Mouse (Mus musculus): ENCODE results near the gene Acoxl. TPM values are rescaled to one million over a fixed set of nuclear protein-coding genes. Genes with fewer than 3 reads are reported as not detected.
A peak's percentile ranks its signal among the peaks of the same experiment; 100 is the strongest.

Gene Acoxl
- polyA plus RNA-seq, 1 experiment from 2014 or later, result not detected

DNA sequence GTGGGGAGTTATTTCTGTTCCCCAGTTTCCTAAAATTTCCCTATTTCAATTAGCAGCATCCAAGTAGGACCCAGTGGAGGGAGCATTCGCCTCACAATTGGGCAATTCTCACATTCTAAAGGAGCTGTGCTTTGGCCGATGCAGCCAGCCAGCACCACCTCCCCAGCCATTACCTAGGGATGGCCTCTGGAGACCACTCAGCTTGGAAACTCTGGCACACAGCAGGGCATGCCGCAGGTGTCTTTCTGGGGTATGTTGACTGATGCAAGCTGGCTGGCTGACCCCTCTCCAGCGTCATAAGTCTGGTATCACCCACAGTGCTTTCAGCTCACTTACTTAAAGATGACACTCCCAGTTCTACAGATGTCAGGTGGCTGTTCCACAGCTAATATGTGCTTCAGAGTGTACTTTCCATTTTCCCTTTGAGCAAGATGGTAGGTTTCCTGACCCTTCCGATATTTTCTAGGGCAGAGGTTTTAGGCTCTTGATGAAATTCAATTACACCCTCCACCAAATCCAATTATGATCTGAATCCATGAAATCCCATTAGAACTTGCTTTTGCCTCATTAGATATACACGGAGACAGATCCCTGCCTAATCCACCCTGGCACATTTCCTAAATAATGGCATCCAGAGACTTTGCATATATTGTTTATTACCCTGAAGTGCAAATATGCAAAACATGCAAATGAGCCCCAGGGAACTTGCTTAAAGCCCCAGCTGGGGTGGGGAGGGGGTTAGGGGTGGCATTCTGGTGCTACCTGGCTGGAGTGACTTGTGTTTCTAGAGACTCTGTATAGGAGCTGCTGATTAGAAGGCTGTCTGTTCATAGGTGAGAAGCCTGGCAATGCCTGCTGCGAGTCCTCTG, 181.6 kb downstream of the Acoxl start:
- Histone ChIP-seq H3K9me3 (no peaks in the 10 kb centered on the region), H3K4me3 (no peak overlapping the region), H3K36me3 (no peaks in the 10 kb centered on the region), H3K4me1 (peaks cover 14% of the 10 kb centered on the region), H3K4me2 (replicated peaks) (no peak overlapping the region), H3K9ac (replicated peaks) (no peak overlapping the region), H3K27ac (replicated peaks) (0 out of 2 replicates have a peak overlapping the region, but pooled peaks have one; percentile 1), H3K27me3 (peaks cover 6% of the 10 kb centered on the region; the same call in 1 of the 2 replicates)
- WGBS, result 26% methylated on average over 7 of the region's 7 CpGs
- peak; percentile 30; the same call in 1 of the 2 replicates for ATAC-seq (ENCODE audit: low FRiP score, low read depth)

DNA sequence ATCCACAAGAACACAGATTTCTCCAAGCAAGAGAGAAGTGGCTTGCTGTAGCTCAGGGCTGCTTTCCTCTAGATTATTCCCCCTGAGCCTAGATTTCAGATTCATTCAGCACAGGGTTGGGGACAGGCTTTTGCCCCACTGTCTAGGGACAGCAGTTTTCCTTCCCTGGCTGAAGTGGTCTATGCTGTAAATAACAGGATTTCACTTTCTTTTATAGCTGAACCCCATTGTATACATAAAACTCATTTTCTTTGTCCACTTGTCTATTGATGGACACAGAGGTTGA, 182.2 kb downstream of the Acoxl start:
- ATAC-seq (ENCODE audit: low FRiP score, low read depth), result peak; percentile 30; the same call in 1 of the 2 replicates

DNA sequence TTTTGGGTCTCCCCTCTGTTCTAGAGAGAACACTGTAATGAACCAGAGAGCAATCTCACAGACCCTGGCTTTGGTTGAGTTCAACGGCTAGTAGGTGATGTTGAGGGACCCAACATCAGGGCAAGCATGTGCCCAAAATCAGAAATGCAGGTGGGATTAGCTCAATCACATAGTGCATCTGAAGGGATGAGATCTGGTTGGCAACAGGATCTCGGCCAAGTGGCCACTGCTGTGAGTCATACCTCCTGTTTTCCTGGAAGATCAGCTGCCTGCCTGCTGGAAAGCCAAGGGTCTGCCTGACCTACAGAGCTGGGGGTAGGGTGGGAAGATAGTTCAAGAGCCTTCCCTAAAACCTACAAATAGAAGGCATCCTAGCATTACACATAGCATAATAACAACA, 185.2 kb downstream of the Acoxl start:
- Histone ChIP-seq H3K9me3 (no peaks in the 10 kb centered on the region), H3K9ac (replicated peaks) (no peak overlapping the region), H3K4me2 (replicated peaks) (no peak overlapping the region), H3K27me3 (peaks cover 6% of the 10 kb centered on the region; the same call in 1 of the 2 replicates), H3K4me3 (no peak overlapping the region), H3K36me3 (no peaks in the 10 kb centered on the region), H3K27ac (replicated peaks) (no peak overlapping the region), H3K4me1 (peaks cover 14% of the 10 kb centered on the region)
- 85% methylated on average over 2 of the region's 2 CpGs for WGBS
- ATAC-seq (ENCODE audit: low FRiP score, low read depth), result no peak

More for the DNA sequence above, 182.2 kb downstream of the Acoxl start:
- no peak overlapping the region for H3K4me3 ChIP-seq
- no peak overlapping the region for H3K9ac ChIP-seq (replicated peaks)
- peaks cover 6% of the 10 kb centered on the region; the same call in 1 of the 2 replicates for H3K27me3 ChIP-seq
- H3K36me3 ChIP-seq, result no peaks in the 10 kb centered on the region
- H3K4me2 ChIP-seq (replicated peaks), result no peak overlapping the region
- H3K27ac ChIP-seq (replicated peaks), result 0 out of 2 replicates have a peak overlapping the region, but pooled peaks have one; percentile 1
- peaks cover 14% of the 10 kb centered on the region for H3K4me1 ChIP-seq
- H3K9me3 ChIP-seq, result no peaks in the 10 kb centered on the region

- H3K4me2 ChIP-seq (replicated peaks), result no peak overlapping the region
- WGBS, result 83% methylated on average over 12 of the region's 12 CpGs
- no peak for ATAC-seq (ENCODE audit: low FRiP score, low read depth)
Observed at GRCm38 (mm10) chr2:128027696-128028095, 189.0 kb downstream of the Acoxl start.

GRCm38 (mm10) chr2:128029968-128030367, 191.3 kb downstream of the Acoxl start:
- Histone ChIP-seq H3K9ac (replicated peaks) (no peak overlapping the region), H3K9me3 (no peaks in the 10 kb centered on the region), H3K4me3 (no peak overlapping the region), H3K27me3 (no peaks in the 10 kb centered on the region), H3K36me3 (no peaks in the 10 kb centered on the region), H3K4me2 (replicated peaks) (no peak overlapping the region), H3K27ac (replicated peaks) (no peak overlapping the region), H3K4me1 (no peaks in the 10 kb centered on the region; the same call in 1 of the 2 replicates)
- ATAC-seq (ENCODE audit: low FRiP score, low read depth), result no peak
- 84% methylated on average over 2 of the region's 2 CpGs for WGBS

More at GRCm38 (mm10) chr2:128027696-128028095, 189.0 kb downstream of the Acoxl start:
- Histone ChIP-seq H3K36me3 (no peaks in the 10 kb centered on the region), H3K4me1 (no peaks in the 10 kb centered on the region; the same call in 1 of the 2 replicates), H3K4me3 (no peak overlapping the region), H3K27me3 (peaks cover 6% of the 10 kb centered on the region; the same call in 1 of the 2 replicates), H3K27ac (replicated peaks) (no peak overlapping the region), H3K9me3 (no peaks in the 10 kb centered on the region), H3K9ac (replicated peaks) (no peak overlapping the region)

- Histone ChIP-seq H3K27me3 (no peaks in the 10 kb centered on the region), H3K27ac (replicated peaks) (no peak overlapping the region), H3K4me2 (replicated peaks) (no peak overlapping the region), H3K4me3 (no peak overlapping the region), H3K36me3 (no peaks in the 10 kb centered on the region), H3K9ac (replicated peaks) (no peak overlapping the region), H3K4me1 (no peaks in the 10 kb centered on the region; the same call in 1 of the 2 replicates), H3K9me3 (no peaks in the 10 kb centered on the region)
- 8% methylated on average over 4 of the region's 4 CpGs for WGBS
- no peak for ATAC-seq (ENCODE audit: low FRiP score, low read depth)
Observed at GRCm38 (mm10) chr2:128032111-128032510, 193.4 kb downstream of the Acoxl start.

DNA sequence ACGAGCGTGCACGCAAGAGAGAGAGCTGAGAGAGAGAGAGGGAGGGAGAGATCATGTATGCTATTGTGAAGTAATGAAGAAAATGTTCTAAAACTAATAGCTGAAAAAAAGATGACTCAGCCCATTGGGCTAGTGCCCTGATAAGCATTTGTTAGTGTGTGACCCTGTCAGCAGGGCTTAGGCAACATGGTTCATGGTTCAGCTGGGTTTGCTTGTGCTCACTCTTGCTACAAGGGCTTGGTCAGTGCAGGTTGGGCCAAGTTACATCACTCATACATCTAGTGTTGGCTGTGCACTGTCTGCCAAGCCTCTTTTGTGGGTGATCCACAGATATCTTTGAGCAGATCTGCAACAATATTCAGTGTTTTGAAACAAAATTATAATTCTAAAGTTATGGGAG, 194.8 kb downstream of the Acoxl start:
- ATAC-seq (ENCODE audit: low FRiP score, low read depth), result no peak
- Histone ChIP-seq H3K36me3 (no peaks in the 10 kb centered on the region), H3K9me3 (0 out of 2 replicates have a peak, but pooled peaks cover 2% of the 10 kb centered on the region), H3K27me3 (no peaks in the 10 kb centered on the region), H3K4me1 (no peaks in the 10 kb centered on the region; the same call in 1 of the 2 replicates), H3K4me3 (no peak overlapping the region), H3K27ac (replicated peaks) (no peak overlapping the region), H3K4me2 (replicated peaks) (no peak overlapping the region), H3K9ac (replicated peaks) (no peak overlapping the region)
- 86% methylated on average over 3 of the region's 3 CpGs for WGBS

DNA sequence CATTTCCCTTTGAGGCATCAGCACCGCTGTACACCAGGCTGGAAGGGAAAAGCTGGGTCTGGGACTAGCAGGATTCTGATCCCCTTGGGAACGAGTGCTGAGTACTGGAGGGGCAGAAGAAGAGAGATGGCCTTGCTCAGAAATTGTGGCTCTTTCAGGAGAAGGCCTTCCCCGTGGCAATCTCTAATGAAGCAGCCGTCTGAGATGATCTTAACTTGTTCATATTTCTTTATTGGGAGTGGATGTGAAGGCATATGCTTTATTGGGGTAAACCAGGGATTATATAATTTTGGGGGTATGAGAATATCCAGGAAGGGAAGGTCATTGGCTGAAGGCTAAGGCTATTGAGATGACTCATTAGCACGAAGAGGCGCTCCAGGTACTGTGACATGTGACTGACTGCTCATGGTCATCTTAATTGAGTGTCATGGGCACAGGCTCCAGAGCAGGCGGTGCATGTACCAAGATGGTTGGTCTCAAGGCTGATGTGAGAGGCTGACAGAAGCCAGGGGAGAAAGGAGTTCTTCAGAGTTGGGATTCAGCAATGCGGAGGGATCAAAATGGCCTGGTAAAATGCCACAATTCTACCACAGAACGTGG, 195.5 kb downstream of the Acoxl start:
- Histone ChIP-seq H3K9ac (replicated peaks) (no peak overlapping the region), H3K27me3 (no peaks in the 10 kb centered on the region), H3K27ac (replicated peaks) (no peak overlapping the region), H3K4me3 (no peak overlapping the region), H3K4me2 (replicated peaks) (no peak overlapping the region), H3K36me3 (no peaks in the 10 kb centered on the region), H3K4me1 (no peaks in the 10 kb centered on the region; the same call in 1 of the 2 replicates), H3K9me3 (0 out of 2 replicates have a peak, but pooled peaks cover 9% of the 10 kb centered on the region)
- WGBS, result 91% methylated on average over 9 of the region's 9 CpGs
- no peak for ATAC-seq (ENCODE audit: low FRiP score, low read depth)

DNA sequence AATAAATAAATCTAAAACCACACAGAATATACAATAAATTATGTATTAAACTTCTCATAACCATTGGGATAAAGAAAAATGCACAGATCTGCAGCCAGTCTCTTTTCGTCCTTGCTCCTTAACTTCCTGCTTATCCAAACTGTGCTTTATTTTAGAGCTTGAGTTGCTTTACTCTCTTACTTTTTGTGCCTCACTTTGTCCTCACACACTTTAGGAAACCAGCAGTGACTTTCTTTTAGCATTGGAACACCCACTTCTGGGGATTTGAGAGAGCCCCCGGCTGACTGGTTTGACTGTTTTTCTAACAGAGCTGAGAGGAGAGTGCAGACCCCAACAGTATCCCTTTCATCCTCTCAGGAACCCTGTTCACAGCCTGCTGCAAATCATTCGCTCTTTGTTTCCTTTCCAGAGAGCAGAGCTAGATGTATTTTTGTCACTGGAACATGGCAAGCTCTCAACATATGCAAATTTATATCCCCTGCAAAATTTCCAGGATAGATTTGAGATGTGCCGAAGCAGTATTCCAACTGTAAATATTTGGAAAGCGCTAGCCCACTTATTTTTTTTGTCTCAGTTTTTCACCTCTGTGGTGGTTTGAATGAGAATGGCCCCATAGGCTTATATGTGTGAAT, 199.7 kb downstream of the Acoxl start:
- H3K36me3 ChIP-seq, result no peaks in the 10 kb centered on the region
- H3K4me1 ChIP-seq, result no peaks in the 10 kb centered on the region
- no peak overlapping the region for H3K27ac ChIP-seq (replicated peaks)
- 0 out of 2 replicates have a peak, but pooled peaks cover 10% of the 10 kb centered on the region for H3K9me3 ChIP-seq
- H3K9ac ChIP-seq (replicated peaks), result no peak overlapping the region
- H3K27me3 ChIP-seq, result no peaks in the 10 kb centered on the region
- H3K4me3 ChIP-seq, result no peak overlapping the region
- H3K4me2 ChIP-seq (replicated peaks), result no peak overlapping the region
- WGBS, result 76% methylated on average over 5 of the region's 5 CpGs
- no peak for ATAC-seq (ENCODE audit: low FRiP score, low read depth)

GRCm38 (mm10) chr2:128041066-128041750, 202.5 kb downstream of the Acoxl start:
- Histone ChIP-seq H3K27me3 (no peaks in the 10 kb centered on the region), H3K4me1 (no peaks in the 10 kb centered on the region), H3K4me3 (no peak overlapping the region), H3K9me3 (0 out of 2 replicates have a peak, but pooled peaks cover 10% of the 10 kb centered on the region), H3K36me3 (no peaks in the 10 kb centered on the region), H3K27ac (replicated peaks) (no peak overlapping the region), H3K9ac (replicated peaks) (no peak overlapping the region), H3K4me2 (replicated peaks) (no peak overlapping the region)
- no peak for ATAC-seq (ENCODE audit: low FRiP score, low read depth)
- 86% methylated on average over 12 of the region's 12 CpGs for WGBS

DNA sequence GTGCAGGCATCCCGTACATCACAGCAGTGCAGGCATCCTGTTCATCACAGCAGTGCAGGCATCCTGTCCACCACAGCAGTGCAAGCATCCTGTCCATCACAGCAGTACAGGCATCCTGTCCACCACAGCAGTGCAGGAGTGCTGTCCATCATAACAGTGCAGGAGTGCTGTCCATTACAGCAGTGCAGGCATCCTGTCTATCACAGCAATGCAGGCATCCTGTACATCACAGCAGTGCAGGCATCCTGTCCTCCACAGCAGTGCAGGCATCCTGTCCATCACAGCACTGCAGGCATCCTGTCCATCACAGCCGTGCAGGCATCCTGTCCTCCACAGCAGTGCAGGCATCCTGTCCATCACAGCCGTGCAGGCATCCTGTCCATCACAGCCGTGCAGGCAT, 207.8 kb downstream of the Acoxl start:
- Histone ChIP-seq H3K4me2 (replicated peaks) (no peak overlapping the region), H3K4me1 (no peaks in the 10 kb centered on the region), H3K36me3 (no peaks in the 10 kb centered on the region), H3K9ac (replicated peaks) (no peak overlapping the region), H3K9me3 (no peaks in the 10 kb centered on the region), H3K4me3 (no peak overlapping the region), H3K27ac (replicated peaks) (no peak overlapping the region), H3K27me3 (no peaks in the 10 kb centered on the region)
- WGBS, result 70% methylated on average over 4 of the region's 4 CpGs
- ATAC-seq (ENCODE audit: low FRiP score, low read depth), result no peak

Data from midbrain, embryonic 12.5 days (tissue).